Mouse (Mus musculus) kidney, adult 2 months (tissue): ENCODE data around the gene Atg4a.

Source experiments
- CTCF ChIP-seq: fragments of 200-500 bp; conservative IDR thresholded peaks from 2 replicates; pipeline ENCODE4 v1.5.1; 2011; ENCODE audit warnings: low read depth, mild to moderate bottlenecking, control low read depth, low read length, moderate library complexity, mixed read lengths; ENCODE audit not compliant: insufficient read depth, insufficient read length
- POLR2A ChIP-seq: fragments of 200-500 bp; IDR thresholded peaks from one replicate; pipeline ENCODE4 v1.6.1; 2011; ENCODE audit warnings: low read depth, low read length, control low read depth

DNA sequence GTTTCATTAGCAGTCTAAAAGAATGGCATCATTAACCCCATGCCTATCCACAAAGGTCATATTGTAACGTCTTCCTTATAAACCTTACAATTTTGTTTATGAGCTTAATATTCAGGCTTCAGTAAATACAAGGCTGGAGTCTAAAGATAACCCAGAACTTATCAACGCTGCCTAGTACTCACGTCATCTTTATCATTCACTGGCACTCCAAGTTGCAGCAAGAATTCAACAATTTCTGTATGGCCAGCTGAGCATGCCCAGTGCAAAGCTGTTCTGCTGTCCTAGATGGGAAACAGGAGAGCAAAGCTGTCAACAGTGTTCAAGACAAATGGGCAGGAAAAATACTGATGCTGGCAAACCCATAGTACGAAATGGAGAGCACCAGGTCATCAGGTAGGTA, 3.1 kb upstream of the Atg4a start:
- TF ChIP-seq POLR2A, result no peak
- no peak for TF ChIP-seq CTCF
